In genomic region chr13:51754559-51755126, GRCm38 (mm10) we compare ENCODE assay signal across 15 mouse cellular contexts. TPM values are rescaled to one million over a fixed set of nuclear protein-coding genes. Genes with fewer than 3 reads are reported as not detected.
DNase-seq lines count a peak whose midpoint lies in the region; ATAC-seq lines count a peak whose summit lies in the region.
"Had no signal": no experiment of that assay in that cellular context is flagged by ENCODE, and none has a peak within 500 bp of the region (broad histone marks: within the 10 kb centered on the region; RNA-seq: fewer than 3 reads in every experiment).

No protein-coding gene starts in this region.

- H3K9me3 ChIP-seq in kidney, embryonic 15.5 days (replicated peaks), result no peaks in the 10 kb centered on the region
- H3K9me3 ChIP-seq in embryonic facial prominence, embryonic 10.5 days, result no peaks in the 10 kb centered on the region
- H3K9me3 ChIP-seq in stomach, embryonic 16.5 days (replicated peaks; ENCODE audit: control insufficient read depth, low read length), result no peaks in the 10 kb centered on the region
- H3K9me3 ChIP-seq: embryonic facial prominence, embryonic 13.5 days; forebrain, embryonic 12.5 days; midbrain, embryonic 13.5 days had no signal

- no peaks in the 10 kb centered on the region for H3K27me3 ChIP-seq in kidney, embryonic 15.5 days
- no peaks in the 10 kb centered on the region for H3K27me3 ChIP-seq in embryonic facial prominence, embryonic 10.5 days (replicated peaks; ENCODE audit: low read depth, poor library complexity, severe bottlenecking)
- H3K27me3 ChIP-seq in stomach, embryonic 16.5 days (ENCODE audit: control insufficient read depth, insufficient read depth, low read length), result no peaks in the 10 kb centered on the region
- H3K27me3 ChIP-seq: embryonic facial prominence, embryonic 13.5 days; midbrain, embryonic 13.5 days had no signal

- no peaks in the 10 kb centered on the region for H3K36me3 ChIP-seq in kidney, embryonic 15.5 days
- no peaks in the 10 kb centered on the region for H3K36me3 ChIP-seq in embryonic facial prominence, embryonic 10.5 days (replicated peaks)
- no peaks in the 10 kb centered on the region for H3K36me3 ChIP-seq in stomach, embryonic 16.5 days (ENCODE audit: control insufficient read depth, insufficient read depth, low read length)
- H3K36me3 ChIP-seq: embryonic facial prominence, embryonic 13.5 days; forebrain, embryonic 12.5 days; midbrain, embryonic 13.5 days had no signal

- 63% methylated on average over 13 of the region's 13 CpGs for WGBS in kidney, embryonic 15.5 days
- WGBS in embryonic facial prominence, embryonic 10.5 days, result 70% methylated on average over 13 of the region's 13 CpGs
- 51% methylated on average over 13 of the region's 13 CpGs for WGBS in stomach, embryonic 16.5 days

- H3K27ac ChIP-seq in kidney, embryonic 15.5 days, result peak overlapping the region; percentile 48; the same call in 1 of the 2 replicates
- H3K27ac ChIP-seq in embryonic facial prominence, embryonic 10.5 days (replicated peaks), result peak overlapping the region; percentile 60; the same call in 1 of the 2 replicates
- peak overlapping the region; percentile 59 for H3K27ac ChIP-seq in stomach, embryonic 16.5 days (ENCODE audit: low read length)
- H3K27ac ChIP-seq: forebrain, embryonic 12.5 days; midbrain, embryonic 13.5 days had no signal

- H3K4me3 ChIP-seq in kidney, embryonic 15.5 days (replicated peaks), result no peak overlapping the region
- H3K4me3 ChIP-seq in embryonic facial prominence, embryonic 10.5 days, result no peak overlapping the region
- no peak overlapping the region for H3K4me3 ChIP-seq in stomach, embryonic 16.5 days (replicated peaks; ENCODE audit: low read length)
- H3K4me3 ChIP-seq: embryonic facial prominence, embryonic 13.5 days; forebrain, embryonic 12.5 days; midbrain, embryonic 13.5 days had no signal

- H3K4me2 ChIP-seq in kidney, embryonic 15.5 days, result no peak overlapping the region
- no peak overlapping the region for H3K4me2 ChIP-seq in stomach, embryonic 16.5 days (ENCODE audit: low read depth, low read length)
- H3K4me2 ChIP-seq: embryonic facial prominence, embryonic 13.5 days; forebrain, embryonic 12.5 days; midbrain, embryonic 13.5 days had no signal

- no peak for DNase-seq in kidney, adult 8-10 months
- peak; percentile 37 for DNase-seq in thymus, postnatal 14 days
- no peak for DNase-seq in thymus, adult 18-20 months
- no peak for DNase-seq in embryonic facial prominence, embryonic 10.5 days (ENCODE audit: low spot score)
- DNase-seq in adrenal gland, postnatal 25 days, result no peak
- DNase-seq in adrenal gland, postnatal 14 days, result no peak
- DNase-seq: adrenal gland, postnatal 10 days; heart, postnatal 4 days; kidney, adult 11 months; lung, postnatal 10 days had no signal

- no peak overlapping the region for H3K9ac ChIP-seq in kidney, embryonic 15.5 days
- H3K9ac ChIP-seq in stomach, embryonic 16.5 days (ENCODE audit: low read length), result peak overlapping the region; percentile 16; the same call in 1 of the 2 replicates
- H3K9ac ChIP-seq: embryonic facial prominence, embryonic 13.5 days; forebrain, embryonic 12.5 days; midbrain, embryonic 13.5 days had no signal

- ATAC-seq in kidney, embryonic 15.5 days (replicated peaks; ENCODE audit: low FRiP score), result no peak
- ATAC-seq in stomach, embryonic 16.5 days (ENCODE audit: insufficient read depth, low FRiP score), result peak; percentile 59; the same call in 1 of the 2 replicates
- ATAC-seq: midbrain, embryonic 13.5 days had no signal

- peaks cover 66% of the 10 kb centered on the region for H3K4me1 ChIP-seq in kidney, embryonic 15.5 days
- peaks cover 74% of the 10 kb centered on the region for H3K4me1 ChIP-seq in embryonic facial prominence, embryonic 10.5 days
- H3K4me1 ChIP-seq in stomach, embryonic 16.5 days (ENCODE audit: control insufficient read depth, insufficient read depth, low read length), result peaks cover 23% of the 10 kb centered on the region

RNA-seq across cellular contexts. Expression of gene Sema4d, which starts 38.9 kb away (rescaled TPM):
- polyA plus RNA-seq in kidney, embryonic 15.5 days (2015; fragmentation: Nextera tagmentation; extraction: Ambion mirVana), result 19.6 and 20.3 TPM in 2 replicates
- polyA plus RNA-seq in embryonic facial prominence, embryonic 10.5 days (2016; fragmentation: Nextera tagmentation; extraction: Ambion mirVana), result 6.8 and 7.8 TPM in 2 replicates
- polyA plus RNA-seq in stomach, embryonic 16.5 days (2015; fragmentation: Nextera tagmentation; extraction: Ambion mirVana), result 11.5 and 14.1 TPM in 2 replicates
- 15.4 and 22.0 TPM in 2 replicates for total RNA-seq in adrenal gland, postnatal 25 days (2021)
- total RNA-seq in adrenal gland, postnatal 14 days (2021), result 9.5 and 20.0 TPM in 2 replicates
